Mouse (Mus musculus): ENCODE measurements around the gene Gm49630. TPM values are rescaled to one million over a fixed set of nuclear protein-coding genes. Genes with fewer than 3 reads are reported as not detected.
"Not testable (repeated sequence)": the region's sequence is repeated elsewhere in the genome, so short reads cannot be mapped to it uniquely, and the experiment has no call there.

Gm49630 gene
- polyA plus RNA-seq, 1 experiment from 2014 or later = not detected

DNA sequence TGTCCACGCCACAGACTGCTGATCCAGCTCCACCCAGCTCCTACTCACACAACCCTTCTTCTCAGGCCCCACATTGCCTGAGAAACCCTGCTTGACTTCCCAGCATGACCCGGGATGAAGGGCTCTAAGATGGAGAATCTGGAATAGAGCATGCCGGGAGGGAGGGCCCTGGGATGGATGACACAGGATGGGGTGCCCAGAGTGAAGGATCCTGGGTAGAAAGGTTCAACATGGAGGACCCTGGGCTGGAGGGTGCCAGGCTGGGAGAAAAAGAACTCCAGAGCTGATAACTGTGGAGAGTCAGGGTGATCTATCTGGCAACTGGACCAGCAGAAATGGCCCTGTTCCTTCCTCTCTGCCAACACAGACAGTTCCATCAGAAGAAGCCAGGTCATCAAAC lies 6.2 kb downstream of the Gm49630 start:
- ATAC-seq (ENCODE audit: extremely low read depth, insufficient number of reproducible peaks, low FRiP score, low TSS enrichment); H3K36me3 ChIP-seq; H3K4me1 ChIP-seq; H3K9me3 ChIP-seq; H3K27ac ChIP-seq (replicated peaks); H3K27me3 ChIP-seq (replicated peaks); H3K4me3 ChIP-seq; H3K9ac ChIP-seq; H3K4me2 ChIP-seq: not testable (repeated sequence)
- WGBS = no CpG with 5 or more reads among the region's 3 CpGs

DNA sequence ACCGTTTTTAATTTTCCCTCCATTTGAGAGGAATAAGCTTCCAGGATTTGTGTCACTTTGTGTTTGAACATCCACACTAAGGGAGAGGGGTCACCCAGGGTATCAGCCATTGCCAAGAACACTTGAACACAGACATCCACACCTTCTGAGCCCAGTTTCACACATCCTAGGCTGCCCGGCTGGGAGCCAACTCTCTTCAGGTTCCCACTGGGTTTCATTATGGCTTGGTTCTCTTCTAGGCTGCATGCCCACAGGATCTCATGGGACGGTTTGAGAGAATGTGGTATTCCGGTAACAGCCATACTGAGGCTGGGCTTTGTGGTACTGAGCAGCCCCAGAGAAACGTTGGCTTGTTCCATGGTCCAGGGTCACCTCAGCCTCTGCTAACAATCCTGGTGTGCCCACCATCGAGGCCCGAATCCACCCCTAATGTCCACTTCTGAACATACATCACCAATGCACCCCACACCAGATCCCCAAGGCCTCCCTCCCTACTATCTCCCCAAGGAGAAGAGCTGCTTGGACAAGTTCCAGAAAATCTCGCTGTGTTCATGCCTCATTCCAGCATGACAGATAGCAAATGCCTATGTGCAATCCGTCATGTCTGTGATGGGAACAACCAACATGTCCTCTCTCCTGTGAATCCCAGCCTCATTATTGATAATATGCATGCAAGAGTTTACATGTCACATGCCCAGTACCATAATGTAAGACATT lies 10.9 kb downstream of the Gm49630 start:
- 64% methylated on average over 9 of the region's 9 CpGs for WGBS
- not testable (repeated sequence) for H3K4me2 ChIP-seq; H3K9me3 ChIP-seq; H3K36me3 ChIP-seq; H3K27ac ChIP-seq (replicated peaks); H3K27me3 ChIP-seq (replicated peaks); H3K4me1 ChIP-seq; H3K9ac ChIP-seq; H3K4me3 ChIP-seq; ATAC-seq (ENCODE audit: extremely low read depth, insufficient number of reproducible peaks, low FRiP score, low TSS enrichment)

DNA sequence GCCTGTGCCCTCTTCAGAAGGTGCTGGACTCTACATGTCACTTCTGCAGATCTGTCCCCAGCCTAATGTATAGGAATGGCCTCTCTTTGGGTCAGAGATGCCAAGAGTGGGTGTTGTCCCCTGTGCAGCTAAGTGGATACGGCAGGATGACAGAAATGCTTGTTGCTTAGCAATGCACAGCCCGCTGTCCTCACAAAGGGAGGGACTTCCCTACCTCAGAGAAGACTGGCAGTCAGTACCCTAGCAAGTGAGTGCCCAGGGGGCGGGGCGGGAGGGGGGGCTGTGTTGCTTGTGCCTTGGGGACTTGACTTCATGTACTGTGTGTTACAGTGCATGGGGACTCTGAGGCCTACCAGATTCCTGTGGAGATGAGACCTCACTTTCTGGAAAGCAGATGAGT lies 12.0 kb downstream of the Gm49630 start:
- H3K4me3 ChIP-seq; H3K9ac ChIP-seq; H3K4me2 ChIP-seq; H3K9me3 ChIP-seq; H3K36me3 ChIP-seq; H3K4me1 ChIP-seq; H3K27ac ChIP-seq (replicated peaks); H3K27me3 ChIP-seq (replicated peaks); ATAC-seq (ENCODE audit: extremely low read depth, insufficient number of reproducible peaks, low FRiP score, low TSS enrichment): not testable (repeated sequence)
- WGBS = 63% methylated on average over 4 of the region's 4 CpGs

DNA sequence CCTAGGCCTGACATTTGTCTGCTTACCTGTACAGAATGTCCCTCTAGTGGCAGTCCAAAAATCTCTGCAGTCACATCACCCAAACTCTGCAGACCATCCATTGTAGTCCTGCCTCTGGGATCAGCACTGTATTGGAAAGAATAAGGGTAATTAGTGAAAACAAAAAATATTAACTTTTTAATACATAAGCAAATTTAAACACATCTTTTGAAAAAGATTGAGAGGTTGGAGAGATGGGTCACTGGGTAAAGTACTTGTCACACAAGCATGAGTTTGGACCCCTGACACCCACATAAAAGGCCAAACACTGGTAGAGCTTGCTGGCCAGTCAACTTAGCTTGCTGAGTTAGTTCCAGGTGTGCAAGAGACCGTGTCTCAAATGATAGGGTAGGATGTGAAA lies 19.2 kb downstream of the Gm49630 start, which contains the start of gene Ttll2:
Gene Ttll2, minus strand, starts transcription at position 101 of the 400 bp plus-strand sequence.
- WGBS = 85% methylated on average over 1 of the region's 1 CpGs
- H3K9me3 ChIP-seq; H3K27me3 ChIP-seq (replicated peaks); H3K4me3 ChIP-seq; ATAC-seq (ENCODE audit: extremely low read depth, insufficient number of reproducible peaks, low FRiP score, low TSS enrichment); H3K4me2 ChIP-seq; H3K4me1 ChIP-seq; H3K9ac ChIP-seq; H3K36me3 ChIP-seq; H3K27ac ChIP-seq (replicated peaks): not testable (repeated sequence)

DNA sequence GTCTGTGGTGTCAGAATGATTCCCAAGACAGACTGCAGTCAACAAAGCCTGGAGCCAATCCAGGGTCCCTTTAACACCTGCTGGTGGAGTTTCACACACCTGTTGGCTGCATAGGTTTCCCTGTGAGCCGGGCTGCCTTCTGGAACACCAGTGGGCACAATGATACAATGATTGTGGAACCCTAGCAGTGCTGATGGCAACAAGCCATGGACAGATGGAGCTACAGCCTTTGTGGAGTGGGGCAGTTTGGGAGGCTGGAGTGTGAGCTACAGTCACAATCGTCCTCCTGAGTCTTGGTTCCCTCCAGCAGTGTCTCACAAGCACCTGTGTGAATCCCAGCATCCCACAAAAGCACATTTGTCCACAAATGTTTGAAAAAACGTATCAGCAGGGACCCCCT lies 23.0 kb downstream of the Gm49630 start:
- not testable (repeated sequence) for H3K9ac ChIP-seq; H3K36me3 ChIP-seq; ATAC-seq (ENCODE audit: extremely low read depth, insufficient number of reproducible peaks, low FRiP score, low TSS enrichment); H3K27ac ChIP-seq (replicated peaks); H3K4me2 ChIP-seq; H3K4me1 ChIP-seq; H3K4me3 ChIP-seq; H3K9me3 ChIP-seq; H3K27me3 ChIP-seq (replicated peaks)
- WGBS = 45% methylated on average over 2 of the region's 3 CpGs

DNA sequence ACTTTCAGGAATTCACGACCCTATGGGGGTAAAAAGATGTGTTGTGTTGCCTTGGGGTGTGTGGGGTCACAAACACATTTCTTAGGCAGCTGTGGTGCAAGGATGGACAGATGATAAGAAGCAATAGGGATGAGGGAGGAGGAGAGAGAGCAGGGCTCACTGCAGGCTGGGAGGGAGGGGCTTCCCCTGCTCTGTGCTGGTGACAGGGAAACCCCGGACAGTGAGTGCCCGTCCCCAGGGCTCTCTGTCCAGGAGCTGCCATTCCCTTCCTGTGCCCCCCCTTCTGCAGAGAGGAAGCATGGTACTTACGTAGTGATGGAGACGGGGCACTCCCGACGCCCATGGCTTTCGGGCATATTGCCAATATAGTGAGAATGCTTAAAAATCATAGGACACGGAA lies 34.4 kb downstream of the Gm49630 start:
- H3K4me1 ChIP-seq; H3K9ac ChIP-seq; ATAC-seq (ENCODE audit: extremely low read depth, insufficient number of reproducible peaks, low FRiP score, low TSS enrichment); H3K4me3 ChIP-seq; H3K27me3 ChIP-seq (replicated peaks); H3K36me3 ChIP-seq; H3K27ac ChIP-seq (replicated peaks); H3K9me3 ChIP-seq; H3K4me2 ChIP-seq: not testable (repeated sequence)
- WGBS = 55% methylated on average over 7 of the region's 9 CpGs

DNA sequence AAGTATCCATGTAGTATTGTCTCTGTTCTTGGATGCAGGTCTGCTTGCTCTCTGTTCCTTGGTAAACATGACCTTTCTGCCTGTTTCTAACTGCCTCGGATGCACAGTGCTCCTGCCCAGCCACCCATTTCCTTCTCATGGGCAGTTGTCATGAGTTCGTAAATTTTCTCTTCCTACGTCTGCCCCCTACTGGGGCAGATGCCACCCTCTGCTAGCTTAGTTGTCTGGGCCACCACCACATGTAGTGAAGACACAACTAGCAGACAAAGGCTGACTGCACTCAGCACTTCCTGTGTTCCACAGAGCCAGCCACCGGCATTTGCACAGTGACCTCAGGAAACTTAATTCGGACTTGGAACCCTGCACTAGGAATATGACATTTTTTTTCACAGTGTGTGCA lies 39.0 kb downstream of the Gm49630 start:
- WGBS = 82% methylated on average over 3 of the region's 5 CpGs
- H3K4me3 ChIP-seq; H3K4me1 ChIP-seq; H3K9ac ChIP-seq; H3K36me3 ChIP-seq; H3K27ac ChIP-seq (replicated peaks); H3K4me2 ChIP-seq; ATAC-seq (ENCODE audit: extremely low read depth, insufficient number of reproducible peaks, low FRiP score, low TSS enrichment); H3K27me3 ChIP-seq (replicated peaks); H3K9me3 ChIP-seq: not testable (repeated sequence)

DNA sequence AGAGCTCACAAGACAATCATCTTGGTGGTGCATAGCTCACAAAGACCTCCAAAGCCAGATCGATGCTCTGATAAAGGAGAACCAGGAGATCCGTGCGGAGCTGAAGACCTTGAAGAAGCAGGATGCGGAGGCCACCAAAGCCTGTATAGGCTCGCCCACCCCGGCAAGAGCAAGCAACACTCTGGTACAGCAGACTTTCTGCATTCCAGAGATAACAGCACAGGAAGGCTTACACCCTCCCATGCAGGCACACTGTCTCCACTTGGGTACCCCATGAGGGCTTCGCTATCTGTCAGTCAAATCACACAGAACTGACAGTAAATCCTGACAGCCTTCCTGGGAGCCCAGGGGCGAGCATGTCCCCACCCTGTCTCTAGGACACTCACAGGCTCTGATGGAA lies 45.4 kb downstream of the Gm49630 start:
- H3K4me1 ChIP-seq; H3K27ac ChIP-seq (replicated peaks); H3K4me2 ChIP-seq; H3K9ac ChIP-seq; ATAC-seq (ENCODE audit: extremely low read depth, insufficient number of reproducible peaks, low FRiP score, low TSS enrichment); H3K4me3 ChIP-seq; H3K36me3 ChIP-seq; H3K9me3 ChIP-seq; H3K27me3 ChIP-seq (replicated peaks): not testable (repeated sequence)
- 20% methylated on average over 7 of the region's 8 CpGs for WGBS

DNA sequence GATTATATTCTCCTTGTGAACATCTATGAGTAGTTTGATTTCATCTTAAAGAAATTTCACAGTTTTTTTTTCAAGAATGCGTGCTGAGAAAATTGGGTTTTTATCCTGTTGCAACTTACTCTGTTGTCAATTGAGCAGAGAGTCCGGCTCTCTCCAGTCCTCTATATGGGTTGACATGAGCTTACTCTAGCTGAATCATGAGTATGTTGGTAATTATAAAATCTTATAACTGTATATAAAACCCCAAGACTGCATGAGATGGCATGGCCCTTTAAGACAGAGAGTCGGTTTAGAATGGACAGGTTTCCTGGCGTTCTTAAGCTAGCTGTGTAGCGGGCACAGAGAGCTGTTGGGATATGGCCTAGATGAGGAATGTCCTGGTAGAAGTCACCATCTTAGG lies 47.4 kb downstream of the Gm49630 start, which contains the start of gene Tcp10a:
Gene Tcp10a, plus strand, starts transcription at position 301 of the 400 bp plus-strand sequence.
- not testable (repeated sequence) for ATAC-seq (ENCODE audit: extremely low read depth, insufficient number of reproducible peaks, low FRiP score, low TSS enrichment); H3K4me3 ChIP-seq; H3K4me2 ChIP-seq; H3K4me1 ChIP-seq; H3K27ac ChIP-seq (replicated peaks); H3K36me3 ChIP-seq; H3K9me3 ChIP-seq; H3K9ac ChIP-seq; H3K27me3 ChIP-seq (replicated peaks)
- WGBS = 81% methylated on average over 4 of the region's 5 CpGs

DNA sequence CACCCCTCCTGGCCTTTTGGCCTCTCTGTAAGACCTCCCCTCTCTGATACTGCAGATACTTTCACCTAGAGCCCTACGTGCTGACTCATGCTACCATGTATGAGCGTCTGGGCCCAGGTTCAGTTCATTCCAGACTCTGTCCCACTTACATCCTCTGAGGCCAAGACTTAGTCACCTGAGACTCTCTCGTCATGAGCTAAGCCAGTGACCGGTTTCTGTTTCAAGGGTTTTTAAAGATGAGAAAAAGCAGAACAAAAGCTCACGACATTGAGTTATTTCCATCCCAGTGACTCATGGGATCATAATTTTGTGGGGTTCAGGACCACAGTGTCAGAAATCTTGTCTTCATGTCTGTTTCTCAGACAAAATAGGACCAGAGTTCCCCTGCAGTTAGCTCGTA lies 52.0 kb downstream of the Gm49630 start:
- not testable (repeated sequence) for H3K36me3 ChIP-seq; H3K4me3 ChIP-seq; H3K9me3 ChIP-seq; H3K4me1 ChIP-seq; ATAC-seq (ENCODE audit: extremely low read depth, insufficient number of reproducible peaks, low FRiP score, low TSS enrichment); H3K4me2 ChIP-seq; H3K27ac ChIP-seq (replicated peaks); H3K27me3 ChIP-seq (replicated peaks); H3K9ac ChIP-seq
- WGBS = 62% methylated on average over 6 of the region's 6 CpGs

DNA sequence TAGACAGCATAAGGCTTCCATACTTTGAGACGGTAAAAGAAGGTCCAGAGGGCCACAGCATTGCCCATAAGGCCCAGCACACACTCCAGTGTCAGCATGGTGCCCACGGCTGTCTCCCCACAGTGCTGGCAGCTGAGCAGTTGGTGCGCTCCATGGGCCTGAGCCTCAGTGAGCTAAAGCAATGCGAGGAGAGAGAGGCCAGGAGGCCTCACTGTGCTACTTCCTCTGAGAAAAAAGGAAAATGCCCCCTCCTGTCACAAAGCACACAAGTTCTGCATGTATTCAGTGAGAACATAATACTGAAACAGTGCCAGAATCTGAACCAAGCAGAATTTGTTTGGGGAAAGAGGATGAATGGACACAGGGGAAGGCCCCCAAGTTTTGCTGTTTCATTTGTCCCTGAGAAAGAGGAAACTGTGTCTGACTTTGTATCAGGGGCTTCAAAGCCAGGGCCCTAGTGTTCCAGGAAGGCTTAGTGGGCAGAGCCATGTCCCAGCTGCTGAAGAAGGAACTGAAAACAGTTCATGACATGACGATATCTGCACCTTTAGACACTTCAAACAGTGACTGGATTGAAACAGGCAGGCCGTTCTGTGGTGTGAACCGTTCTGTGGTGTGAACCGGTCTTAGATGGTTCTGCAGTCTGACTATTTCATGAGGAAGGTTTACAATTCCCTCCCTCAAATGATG lies 55.9 kb downstream of the Gm49630 start:
- H3K9me3 ChIP-seq; ATAC-seq (ENCODE audit: extremely low read depth, insufficient number of reproducible peaks, low FRiP score, low TSS enrichment); H3K4me2 ChIP-seq; H3K4me1 ChIP-seq; H3K36me3 ChIP-seq; H3K27me3 ChIP-seq (replicated peaks); H3K4me3 ChIP-seq; H3K9ac ChIP-seq; H3K27ac ChIP-seq (replicated peaks): not testable (repeated sequence)
- WGBS = 53% methylated on average over 7 of the region's 8 CpGs

All from heart, embryonic 13.5 days (tissue).